Mouse (Mus musculus) forebrain, embryonic 13.5 days (tissue): Measurements from ENCODE around the gene Fndc9. TPM values are rescaled to one million over a fixed set of nuclear protein-coding genes. Genes with fewer than 3 reads are reported as not detected.
A peak's percentile ranks its signal among the peaks of the same experiment; 100 is the strongest.

Experiments
- ATAC-seq: fragments of 200-750 bp; cut with Nextera tagmentation; 2 replicates; pipeline ENCODE4 v1.8.0; 2017
- H3K27ac ChIP-seq: fragments of 300-500 bp; sonication (generic); 2 replicates; pipeline ENCODE4 v1.5.1; 2015; ENCODE audit warnings: inconsistent platforms, mild to moderate bottlenecking, moderate library complexity
- H3K27me3 ChIP-seq: fragments of 300-500 bp; sonication (generic); 2 replicates; pipeline ENCODE4 v1.6.1; 2015; ENCODE audit warnings: mild to moderate bottlenecking, inconsistent platforms
- H3K36me3 ChIP-seq: fragments of 300-500 bp; sonication (generic); 2 replicates; pipeline ENCODE4 v1.6.1; 2015; ENCODE audit warnings: mild to moderate bottlenecking, inconsistent platforms; ENCODE audit not compliant: poor library complexity, severe bottlenecking
- H3K4me1 ChIP-seq: fragments of 300-500 bp; sonication (generic); 2 replicates; pipeline ENCODE4 v1.6.1; 2015; ENCODE audit warnings: inconsistent platforms
- H3K4me2 ChIP-seq: fragments of 300-500 bp; sonication (generic); 2 replicates; pipeline ENCODE4 v1.6.1; 2015; ENCODE audit warnings: inconsistent platforms, mild to moderate bottlenecking, moderate library complexity
- H3K4me3 ChIP-seq: fragments of 300-500 bp; sonication (generic); 2 replicates; pipeline ENCODE4 v1.5.1; 2015; ENCODE audit warnings: mild to moderate bottlenecking, inconsistent platforms
- H3K9ac ChIP-seq: fragments of 300-500 bp; sonication (generic); 2 replicates; pipeline ENCODE4 v1.6.1; 2015; ENCODE audit warnings: mild to moderate bottlenecking, inconsistent platforms
- H3K9me3 ChIP-seq: fragments of 300-500 bp; sonication (generic); replicated peaks from 2 replicates; pipeline ENCODE4 v1.6.1; 2016; ENCODE audit warnings: inconsistent platforms
- WGBS: fragments of 180-500 bp; shearing (Covaris S2); methylation state at CpG from one replicate; pipeline ENCODE4 v1.1.7; 2015; 5-methylcytosine and 5-hydroxymethylcytosine counted together
- polyA plus RNA-seq: library from polyadenylated mRNA; unstranded; fragments of >200 nt; fragmentation: Nextera tagmentation; extraction: Ambion mirVana; gene quantifications from 2 replicates; pipeline ENCODE4 v1.2.1, GENCODE M21; 2015

The Fndc9 gene
- polyA plus RNA-seq = 2.2 and 2.5 TPM in 2 replicates

DNA sequence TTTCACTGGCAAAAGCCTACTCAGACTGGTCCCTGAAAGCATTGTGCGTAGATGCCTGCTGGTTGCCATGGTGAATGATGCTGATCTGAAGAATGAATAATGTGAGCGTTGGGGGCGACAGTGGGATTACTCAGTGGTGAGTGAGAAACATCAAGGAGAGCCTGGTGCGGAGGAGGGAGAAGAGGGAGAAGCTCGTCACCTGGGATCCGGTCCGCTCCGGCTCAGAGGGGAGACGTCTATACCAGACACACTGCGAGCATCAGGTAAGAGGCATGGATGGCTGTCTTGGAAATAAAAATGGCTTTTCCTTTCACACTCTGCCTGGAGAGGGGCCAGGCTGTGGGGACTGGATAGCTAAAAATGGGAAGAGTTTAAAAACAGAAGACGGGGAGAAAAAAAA lies at the start of gene Fndc9:
TSS of gene Fndc9 (plus strand) at position 198 of the 400 bp plus-strand sequence.
- 21% methylated on average over 11 of the region's 11 CpGs for WGBS
- H3K4me2 ChIP-seq = peak within 1 kb of the TSS; percentile 27
- H3K4me1 ChIP-seq = peaks cover 21% of the 10 kb centered on the region
- peak within 1 kb of the TSS; percentile 64 for H3K27ac ChIP-seq
- ATAC-seq = peak; percentile 70
- H3K9me3 ChIP-seq = no peaks in the 10 kb centered on the region
- no peaks in the 10 kb centered on the region for H3K27me3 ChIP-seq
- H3K4me3 ChIP-seq = no peak within 1 kb of the TSS
- H3K9ac ChIP-seq = peak within 1 kb of the TSS; percentile 28
- peaks cover 63% of the 10 kb centered on the region for H3K36me3 ChIP-seq

DNA sequence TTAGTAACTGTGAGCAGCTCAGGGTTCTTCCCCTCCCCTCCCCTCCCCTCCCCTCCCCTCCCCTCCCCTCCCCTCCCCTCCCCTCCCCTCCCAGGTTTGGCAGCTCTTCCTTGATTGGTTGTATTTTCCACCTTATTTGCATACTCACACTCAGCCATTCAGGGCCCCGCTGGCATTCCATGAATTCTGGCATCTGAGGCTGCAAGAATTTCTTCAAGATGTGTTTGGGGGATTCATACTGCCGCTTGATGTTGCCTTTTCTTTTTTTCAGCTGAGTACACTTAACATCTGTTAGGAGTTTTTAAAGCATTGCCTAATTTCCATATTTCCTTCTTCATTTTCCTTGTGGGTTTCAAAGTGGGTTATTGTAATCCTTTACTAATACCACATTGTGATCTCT lies 47.0 kb upstream of the Fndc9 start:
- Histone ChIP-seq H3K36me3 (peaks cover 11% of the 10 kb centered on the region; the same call in 1 of the 2 replicates), H3K4me2 (no peak overlapping the region), H3K4me1 (no peaks in the 10 kb centered on the region), H3K4me3 (no peak overlapping the region), H3K9ac (no peak overlapping the region), H3K27me3 (no peaks in the 10 kb centered on the region), H3K27ac (no peak overlapping the region), H3K9me3 (no peaks in the 10 kb centered on the region)
- no peak for ATAC-seq
- 59% methylated on average over 2 of the region's 2 CpGs for WGBS

DNA sequence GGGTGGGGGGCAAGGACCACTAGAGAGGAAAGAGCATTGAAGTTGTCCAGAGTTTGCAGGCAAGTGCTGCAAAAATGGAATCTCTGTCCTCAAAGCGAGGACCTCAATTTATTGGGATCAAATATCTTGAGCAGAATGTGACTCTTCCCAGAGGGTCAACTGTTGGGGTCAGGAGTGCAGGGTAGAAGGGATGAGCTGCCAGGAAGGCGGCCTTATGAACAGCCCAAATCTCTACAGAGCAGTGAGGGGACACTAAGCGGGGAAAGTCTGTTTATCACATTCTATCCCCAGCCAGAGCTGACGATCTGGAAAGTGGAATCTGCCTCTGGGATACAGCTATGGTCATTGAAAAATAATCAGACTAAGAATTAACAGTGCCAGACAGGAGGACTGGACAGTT lies 41.2 kb upstream of the Fndc9 start:
- H3K9me3 ChIP-seq = no peaks in the 10 kb centered on the region
- H3K27ac ChIP-seq = no peak overlapping the region
- 86% methylated on average over 4 of the region's 4 CpGs for WGBS
- no peaks in the 10 kb centered on the region for H3K27me3 ChIP-seq
- no peak overlapping the region for H3K9ac ChIP-seq
- H3K4me3 ChIP-seq = no peak overlapping the region
- ATAC-seq = no peak
- H3K4me2 ChIP-seq = no peak overlapping the region
- peaks cover 64% of the 10 kb centered on the region for H3K36me3 ChIP-seq
- no peaks in the 10 kb centered on the region for H3K4me1 ChIP-seq

DNA sequence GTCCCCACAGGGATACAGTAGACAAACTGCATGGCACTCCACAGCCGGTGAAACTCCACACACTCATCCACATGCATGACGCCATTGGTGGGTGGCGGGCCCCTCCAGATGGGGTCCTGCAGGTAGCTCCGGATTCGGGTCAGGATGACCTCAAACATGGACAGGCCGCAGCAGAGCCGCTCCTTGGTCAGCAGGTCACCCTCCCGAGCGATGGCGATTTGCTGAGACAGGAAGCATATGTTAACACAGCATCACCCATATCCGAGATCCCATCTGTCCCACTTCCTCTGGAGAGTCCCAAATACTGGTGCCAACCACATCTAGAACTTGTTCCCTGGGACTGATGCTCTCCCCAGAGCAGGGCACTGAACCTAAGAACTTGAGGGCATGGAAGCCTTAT lies 34.7 kb upstream of the Fndc9 start:
- Histone ChIP-seq H3K4me2 (no peak overlapping the region), H3K36me3 (peaks cover 89% of the 10 kb centered on the region), H3K27me3 (no peaks in the 10 kb centered on the region), H3K27ac (no peak overlapping the region), H3K4me3 (no peak overlapping the region), H3K4me1 (no peaks in the 10 kb centered on the region), H3K9ac (no peak overlapping the region), H3K9me3 (no peaks in the 10 kb centered on the region)
- ATAC-seq = no peak
- 92% methylated on average over 11 of the region's 11 CpGs for WGBS

DNA sequence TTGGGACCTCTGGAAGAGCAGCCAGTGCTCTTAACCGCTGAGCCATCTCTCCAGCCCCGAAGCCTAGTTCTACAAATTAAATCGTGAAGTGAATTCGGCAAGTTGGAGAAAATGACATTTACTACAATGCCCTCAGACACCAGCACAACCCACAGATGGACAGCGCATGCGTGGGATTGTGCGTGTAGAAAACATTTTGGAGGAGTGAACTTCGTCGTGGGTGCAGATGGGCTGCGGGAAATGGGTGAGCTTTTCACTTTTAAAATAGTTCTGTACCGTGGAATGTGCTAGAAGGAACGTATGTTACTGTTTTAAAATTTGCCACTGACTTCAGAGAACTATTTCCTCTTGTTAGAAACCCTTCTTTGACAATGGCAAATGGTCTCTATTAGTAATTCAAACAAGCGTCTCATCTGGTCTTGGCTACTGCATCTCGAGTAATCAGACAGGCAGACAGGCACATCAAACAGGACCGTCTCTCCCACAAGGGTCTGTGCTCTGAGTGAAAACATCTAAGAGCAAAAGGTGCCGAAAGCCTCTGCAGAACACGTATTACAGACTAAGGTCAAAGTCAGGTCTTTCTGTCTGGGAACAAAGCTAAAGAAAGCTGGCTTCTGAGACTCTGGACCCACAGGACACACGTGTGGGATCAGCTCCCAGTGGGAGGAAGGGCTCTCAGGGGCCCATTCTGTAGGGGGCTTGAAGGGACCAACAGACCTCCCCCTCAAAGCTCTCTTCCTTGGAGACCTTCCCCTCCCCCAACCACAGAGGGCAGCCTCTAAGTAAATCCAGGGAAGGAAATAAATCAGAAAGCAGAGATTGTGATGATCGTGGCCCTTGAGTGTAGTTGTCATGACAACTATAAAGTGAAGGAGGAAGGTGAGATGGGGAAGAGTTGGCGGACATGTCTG lies 33.4 kb upstream of the Fndc9 start:
- Histone ChIP-seq H3K4me1 (no peaks in the 10 kb centered on the region), H3K27ac (no peak overlapping the region), H3K9ac (no peak overlapping the region), H3K4me3 (no peak overlapping the region), H3K36me3 (peaks cover 89% of the 10 kb centered on the region), H3K4me2 (no peak overlapping the region), H3K27me3 (no peaks in the 10 kb centered on the region), H3K9me3 (no peaks in the 10 kb centered on the region)
- 81% methylated on average over 20 of the region's 20 CpGs for WGBS
- ATAC-seq = no peak

DNA sequence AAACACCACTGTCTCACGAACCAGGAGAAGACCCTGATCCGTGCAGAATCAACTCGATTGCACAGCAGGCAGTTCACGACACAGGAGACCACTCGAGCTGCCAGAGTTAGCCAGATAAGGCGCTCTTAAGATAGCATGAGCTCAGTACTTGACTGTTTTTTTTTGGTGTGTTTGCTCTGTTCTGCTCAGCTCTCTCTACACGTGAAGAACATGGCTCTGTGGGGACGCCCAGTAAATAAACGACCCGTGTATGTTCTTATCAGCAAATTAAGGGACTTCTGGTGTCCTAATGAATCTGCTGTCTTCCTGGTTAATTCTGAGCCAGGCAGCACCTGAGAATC lies 32.8 kb upstream of the Fndc9 start:
- Histone ChIP-seq H3K9ac (no peak overlapping the region), H3K36me3 (peaks cover 89% of the 10 kb centered on the region), H3K4me2 (no peak overlapping the region), H3K4me3 (no peak overlapping the region), H3K27ac (no peak overlapping the region), H3K27me3 (no peaks in the 10 kb centered on the region), H3K9me3 (no peaks in the 10 kb centered on the region), H3K4me1 (no peaks in the 10 kb centered on the region)
- ATAC-seq = no peak
- 80% methylated on average over 10 of the region's 10 CpGs for WGBS

DNA sequence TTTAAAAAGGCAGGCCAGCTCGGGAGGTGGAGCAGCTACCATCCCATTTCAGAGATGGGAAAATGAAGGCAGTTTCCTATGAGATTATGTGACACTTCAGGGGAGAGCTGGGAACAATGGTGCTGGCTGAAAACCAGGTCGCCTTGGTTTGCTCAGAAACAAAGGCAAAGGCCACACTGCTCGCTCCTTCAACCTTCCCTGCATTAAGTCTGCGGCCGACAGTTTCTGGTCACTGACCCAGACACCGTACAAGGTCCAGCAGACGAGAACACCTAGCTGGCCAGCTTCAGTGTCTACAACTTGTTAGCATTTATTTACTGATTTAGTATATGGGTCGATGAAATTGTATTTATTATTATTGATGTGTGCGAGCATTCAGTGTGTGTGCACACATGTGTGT lies 30.5 kb upstream of the Fndc9 start:
- Histone ChIP-seq H3K36me3 (peaks cover 82% of the 10 kb centered on the region), H3K27ac (no peak overlapping the region), H3K27me3 (no peaks in the 10 kb centered on the region), H3K9me3 (no peaks in the 10 kb centered on the region), H3K9ac (no peak overlapping the region), H3K4me3 (no peak overlapping the region), H3K4me2 (no peak overlapping the region), H3K4me1 (no peaks in the 10 kb centered on the region)
- ATAC-seq = no peak
- WGBS = 86% methylated on average over 9 of the region's 9 CpGs

DNA sequence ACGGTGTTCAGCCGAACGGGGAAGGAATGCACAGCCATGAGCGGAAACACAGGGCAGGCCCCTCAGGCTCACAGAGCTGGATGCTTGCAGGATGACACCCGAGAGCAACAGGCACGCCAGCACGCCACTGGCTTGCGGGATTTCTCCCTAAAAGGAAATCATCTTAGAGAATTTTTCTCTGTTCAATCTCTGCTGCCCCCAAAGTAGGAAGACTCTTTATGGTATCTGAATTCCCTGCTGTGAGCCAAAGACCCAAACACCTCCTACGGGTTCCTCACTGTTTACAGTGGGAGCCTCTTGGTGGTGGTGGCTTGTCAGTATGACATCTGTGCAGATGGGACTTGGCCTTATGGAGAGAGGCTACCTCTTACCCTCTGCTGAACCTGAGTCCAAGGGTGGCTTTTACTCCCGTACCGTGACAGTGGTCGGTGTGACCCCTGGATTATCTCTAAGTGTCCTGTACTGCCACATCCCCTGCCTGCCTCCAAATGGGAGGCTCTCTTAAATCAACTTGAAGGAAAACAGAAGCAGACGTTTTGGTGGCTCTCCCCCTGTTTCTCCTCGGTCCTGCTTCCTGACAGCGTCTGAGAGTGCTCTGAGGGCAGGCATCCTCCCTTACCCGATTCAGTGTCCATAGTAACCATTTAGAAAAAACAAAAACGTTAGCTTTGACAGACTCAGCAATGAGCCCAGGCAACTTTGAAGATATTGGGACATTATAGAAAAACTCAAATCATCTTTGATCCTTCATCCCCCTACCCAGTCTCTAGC lies 29.5 kb upstream of the Fndc9 start:
- H3K9ac ChIP-seq = no peak overlapping the region
- H3K9me3 ChIP-seq = no peaks in the 10 kb centered on the region
- no peaks in the 10 kb centered on the region for H3K4me1 ChIP-seq
- H3K27ac ChIP-seq = no peak overlapping the region
- no peaks in the 10 kb centered on the region for H3K27me3 ChIP-seq
- 79% methylated on average over 17 of the region's 17 CpGs for WGBS
- ATAC-seq = no peak
- H3K4me2 ChIP-seq = no peak overlapping the region
- peaks cover 74% of the 10 kb centered on the region for H3K36me3 ChIP-seq
- H3K4me3 ChIP-seq = no peak overlapping the region

DNA sequence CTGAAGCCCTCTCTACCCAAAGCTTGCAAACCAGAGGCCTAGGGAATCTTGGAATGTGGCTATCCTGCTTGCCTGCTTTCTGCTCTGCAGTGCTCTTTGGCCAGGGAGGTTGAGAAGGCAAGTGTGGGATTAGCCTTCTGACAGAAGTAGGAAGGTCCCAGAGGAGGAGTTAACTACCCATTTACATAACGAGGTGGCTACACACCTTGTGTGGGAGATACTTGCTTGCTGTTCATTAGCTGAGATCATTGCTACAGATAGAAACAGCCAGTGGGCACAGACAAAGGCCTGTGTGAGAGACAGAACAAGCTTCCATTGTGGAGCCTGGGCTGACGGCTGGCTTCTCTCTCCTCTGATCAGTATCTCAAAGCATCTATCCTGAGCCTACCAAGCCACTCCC lies 25.4 kb upstream of the Fndc9 start:
- WGBS = 27% methylated on average over 2 of the region's 2 CpGs
- peaks cover 49% of the 10 kb centered on the region for H3K36me3 ChIP-seq

DNA sequence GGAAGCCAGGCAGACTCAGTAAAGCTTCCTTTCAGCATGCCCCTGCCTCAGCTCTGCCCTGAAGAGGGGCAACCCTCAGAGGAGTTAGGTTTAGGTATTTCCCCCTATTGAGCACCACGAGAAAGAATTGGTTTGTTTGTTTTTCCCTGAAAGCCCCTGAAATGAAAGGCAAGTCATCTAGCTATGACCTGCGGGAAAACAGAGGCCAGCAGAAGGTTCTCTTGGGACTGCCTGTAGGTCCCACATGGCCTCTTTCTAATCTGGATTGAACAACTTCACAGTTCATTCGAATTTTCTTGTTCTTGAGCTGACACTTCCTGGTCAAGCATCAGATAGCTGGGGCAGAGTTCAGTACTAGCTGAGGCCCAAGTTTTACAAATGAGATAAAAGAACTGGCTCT lies 23.5 kb upstream of the Fndc9 start:
- H3K4me2 ChIP-seq = no peak overlapping the region
- no peaks in the 10 kb centered on the region for H3K4me1 ChIP-seq
- no peak overlapping the region for H3K4me3 ChIP-seq
- ATAC-seq = no peak
- H3K27ac ChIP-seq = no peak overlapping the region
- H3K9me3 ChIP-seq = no peaks in the 10 kb centered on the region
- H3K36me3 ChIP-seq = peaks cover 33% of the 10 kb centered on the region
- no peak overlapping the region for H3K9ac ChIP-seq
- WGBS = 44% methylated on average over 3 of the region's 3 CpGs
- H3K27me3 ChIP-seq = no peaks in the 10 kb centered on the region

More for the DNA sequence above, 25.4 kb upstream of the Fndc9 start:
- no peak for ATAC-seq
- H3K27ac ChIP-seq = no peak overlapping the region
- H3K4me3 ChIP-seq = no peak overlapping the region
- no peaks in the 10 kb centered on the region for H3K4me1 ChIP-seq
- no peaks in the 10 kb centered on the region for H3K9me3 ChIP-seq
- no peak overlapping the region for H3K9ac ChIP-seq
- no peaks in the 10 kb centered on the region for H3K27me3 ChIP-seq
- no peak overlapping the region for H3K4me2 ChIP-seq

DNA sequence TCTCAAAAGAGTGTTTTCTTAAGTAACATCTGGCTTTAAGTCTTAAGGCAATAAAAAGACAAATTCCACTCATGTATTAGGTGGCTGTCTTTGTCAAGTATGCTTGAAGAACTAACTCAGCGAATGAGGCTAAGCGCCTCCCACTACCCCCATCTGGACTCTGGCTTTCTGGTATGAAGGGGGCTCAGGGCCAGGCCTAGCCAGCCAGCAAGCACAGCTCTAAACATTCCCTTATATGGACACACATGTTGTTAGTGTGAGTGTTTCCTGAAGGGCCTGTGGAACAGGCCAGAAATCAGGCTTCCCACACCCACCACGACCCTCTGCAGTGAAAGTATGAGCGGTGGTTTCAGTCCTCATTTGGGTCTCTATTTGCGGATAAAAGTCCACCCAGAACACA lies 21.5 kb upstream of the Fndc9 start:
- peaks cover 6% of the 10 kb centered on the region; the same call in 1 of the 2 replicates for H3K4me1 ChIP-seq
- no peak for ATAC-seq
- no peak overlapping the region for H3K27ac ChIP-seq
- no peak overlapping the region for H3K9ac ChIP-seq
- WGBS = 84% methylated on average over 5 of the region's 5 CpGs
- H3K4me2 ChIP-seq = no peak overlapping the region
- H3K4me3 ChIP-seq = no peak overlapping the region
- H3K9me3 ChIP-seq = no peaks in the 10 kb centered on the region
- H3K36me3 ChIP-seq = peaks cover 24% of the 10 kb centered on the region
- no peaks in the 10 kb centered on the region for H3K27me3 ChIP-seq
